14 mouse cellular contexts compared by ENCODE assay signal in genomic region chr11:105140512-105140911, GRCm38 (mm10). TPM values are rescaled to one million over a fixed set of nuclear protein-coding genes. Genes with fewer than 3 reads are reported as not detected.
"Had no signal": no experiment of that assay in that cellular context is flagged by ENCODE, and none has a peak within 500 bp of the region (broad histone marks: within the 10 kb centered on the region; RNA-seq: fewer than 3 reads in every experiment).

No protein-coding gene starts in this region.

RNA-seq across cellular contexts. Expression of gene Gm10842, which starts 6.2 kb away (rescaled TPM):
- total RNA-seq: neutrophil, adult 5-6 weeks had no signal
- polyA plus RNA-seq: neural tube, embryonic 13.5 days; neural tube, embryonic 14.5 days; neural tube, embryonic 15.5 days; small intestine, adult 2 months; spleen, adult 2 months; stomach, embryonic 14.5 days; stomach, embryonic 15.5 days; stomach, embryonic 16.5 days; stomach, postnatal 0 days; testis, adult 2 months; thymus, adult 2 months; thymus, postnatal 0 days; urinary bladder, adult 2 months had no signal
